Mouse (Mus musculus) stomach, embryonic 14.5 days (tissue): ENCODE data around the gene Gm20388. TPM values are rescaled to one million over a fixed set of nuclear protein-coding genes. Genes with fewer than 3 reads are reported as not detected.

ENCODE experiments used
- ATAC-seq: fragments of 200-750 bp; cut with Nextera tagmentation; 2 replicates; pipeline ENCODE4 v1.8.0; 2017; ENCODE audit warnings: low read depth, moderate TSS enrichment; ENCODE audit not compliant: insufficient number of reproducible peaks, insufficient read depth, low FRiP score
- H3K27ac ChIP-seq: fragments of 300-500 bp; sonication (generic); 2 replicates; pipeline ENCODE4 v1.5.1; 2014; ENCODE audit warnings: mild to moderate bottlenecking, low read length, moderate library complexity, mixed read lengths
- H3K27me3 ChIP-seq: fragments of 300-500 bp; sonication (generic); 2 replicates; pipeline ENCODE4 v1.6.1; 2014; ENCODE audit warnings: low read length, control low read depth, mixed read lengths; ENCODE audit not compliant: control insufficient read depth, insufficient read depth
- H3K36me3 ChIP-seq: fragments of 300-500 bp; sonication (generic); 2 replicates; pipeline ENCODE4 v1.6.1; 2014; ENCODE audit warnings: mild to moderate bottlenecking, control low read depth, low read length, moderate library complexity, mixed read lengths; ENCODE audit not compliant: control insufficient read depth, insufficient read depth
- H3K4me1 ChIP-seq: fragments of 300-500 bp; sonication (generic); 2 replicates; pipeline ENCODE4 v1.6.1; 2014; ENCODE audit warnings: low read length, control low read depth, mixed read lengths; ENCODE audit not compliant: control insufficient read depth, insufficient read depth
- H3K4me2 ChIP-seq: fragments of 300-500 bp; sonication (generic); replicated peaks from 2 replicates; pipeline ENCODE4 v1.6.1; 2014; ENCODE audit warnings: low read depth, low read length, control low read depth
- H3K4me3 ChIP-seq: fragments of 300-500 bp; sonication (generic); 2 replicates; pipeline ENCODE4 v1.5.1; 2014; ENCODE audit warnings: low read depth, low read length, control low read depth
- H3K9ac ChIP-seq: fragments of 300-500 bp; sonication (generic); replicated peaks from 2 replicates; pipeline ENCODE4 v1.6.1; 2014; ENCODE audit warnings: low read depth, mild to moderate bottlenecking, control low read depth, low read length, moderate library complexity, mixed read lengths
- H3K9me3 ChIP-seq: fragments of 300-500 bp; sonication (generic); 2 replicates; pipeline ENCODE4 v1.6.1; 2016; ENCODE audit warnings: low read depth, low read length, control low read depth; ENCODE audit not compliant: control insufficient read depth
- whole genome bisulfite sequencing: fragments of 180-500 bp; shearing (Covaris S2); extraction: QIAGEN DNeasy Blood & Tissue Kit; methylation state at CpG from one replicate; pipeline ENCODE4 v1.1.7; 2014; 5-methylcytosine and 5-hydroxymethylcytosine counted together
- polyA plus RNA-seq: library from polyadenylated mRNA; unstranded; fragments of >200 nt; fragmentation: Nextera tagmentation; extraction: Ambion mirVana; gene quantifications from 2 replicates; pipeline ENCODE4 v1.2.1, GENCODE M21; 2014

The Gm20388 gene
- polyA plus RNA-seq, 1 experiment from 2014 or later: 11.4 TPM

GRCm38 (mm10) chr8:120442306-120443003 lies 531.8 kb downstream of the Gm20388 start:
- H3K4me1 ChIP-seq: peaks cover 36% of the 10 kb centered on the region
- H3K27ac ChIP-seq: no peak overlapping the region
- WGBS: 42% methylated on average over 4 of the region's 4 CpGs
- no peak overlapping the region for H3K4me3 ChIP-seq
- peak; percentile 16; the same call in 1 of the 2 replicates for ATAC-seq
- no peak overlapping the region for H3K4me2 ChIP-seq
- H3K36me3 ChIP-seq: no peaks in the 10 kb centered on the region; the same call in 1 of the 2 replicates
- H3K27me3 ChIP-seq: no peaks in the 10 kb centered on the region
- H3K9ac ChIP-seq: no peak overlapping the region
- no peaks in the 10 kb centered on the region for H3K9me3 ChIP-seq

- WGBS: 32% methylated on average over 10 of the region's 10 CpGs
- Histone ChIP-seq H3K9me3 (no peaks in the 10 kb centered on the region), H3K9ac (no peak overlapping the region), H3K4me1 (peaks cover 31% of the 10 kb centered on the region), H3K27me3 (no peaks in the 10 kb centered on the region), H3K36me3 (no peaks in the 10 kb centered on the region; the same call in 1 of the 2 replicates), H3K27ac (no peak overlapping the region), H3K4me2 (no peak overlapping the region), H3K4me3 (no peak overlapping the region)
- ATAC-seq: no peak
These were observed 534.6 kb downstream of the Gm20388 start for GRCm38 (mm10) chr8:120445249-120445648.

DNA sequence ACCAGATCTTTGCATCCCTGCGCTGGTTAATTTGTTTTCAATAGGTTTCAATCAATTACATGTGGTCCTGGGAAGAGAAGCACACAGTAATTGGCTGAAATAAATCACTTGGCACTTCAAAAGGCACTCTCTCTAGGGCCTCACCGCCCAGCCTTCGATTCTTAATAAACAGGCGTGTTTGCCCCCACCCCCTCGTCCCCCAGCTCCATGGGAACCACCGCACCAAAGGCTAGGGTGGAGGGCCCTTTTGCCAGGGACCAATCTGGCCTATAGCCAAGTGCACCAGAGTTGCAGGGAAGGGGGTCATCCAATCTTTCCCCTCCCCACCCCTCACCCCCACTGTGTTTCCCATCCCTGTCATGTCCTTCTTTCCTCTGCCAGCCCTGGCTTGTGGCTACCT lies 537.5 kb downstream of the Gm20388 start:
- Histone ChIP-seq H3K27me3 (no peaks in the 10 kb centered on the region), H3K4me1 (peaks cover 14% of the 10 kb centered on the region)
- WGBS: 60% methylated on average over 6 of the region's 6 CpGs

DNA sequence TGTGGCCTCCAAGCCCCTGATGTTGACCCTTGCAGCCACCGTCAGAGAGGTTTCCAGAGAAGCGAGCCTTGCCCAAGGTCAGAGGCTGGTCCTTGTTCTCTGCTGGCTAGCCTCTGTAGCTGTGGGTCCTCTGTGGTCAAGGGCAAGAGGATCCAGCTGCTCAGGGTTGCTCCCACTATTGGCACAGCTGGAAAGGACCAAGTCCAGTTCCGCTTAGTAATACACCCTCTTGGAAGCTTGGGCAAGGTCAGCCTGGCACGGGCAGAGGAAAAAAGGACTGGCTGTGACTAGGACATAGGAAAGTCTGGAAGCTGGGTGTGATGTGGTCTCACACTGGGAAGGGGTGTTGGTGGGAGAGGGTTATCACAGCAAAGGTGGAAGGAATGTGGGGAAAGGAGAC lies 538.5 kb downstream of the Gm20388 start:
- H3K9me3 ChIP-seq: no peaks in the 10 kb centered on the region
- H3K27ac ChIP-seq: no peak overlapping the region
- no peak for ATAC-seq
- no peak overlapping the region for H3K4me2 ChIP-seq
- H3K4me3 ChIP-seq: no peak overlapping the region
- no peak overlapping the region for H3K9ac ChIP-seq
- H3K36me3 ChIP-seq: no peaks in the 10 kb centered on the region; the same call in 1 of the 2 replicates
- H3K4me1 ChIP-seq: peaks cover 14% of the 10 kb centered on the region
- 79% methylated on average over 4 of the region's 4 CpGs for WGBS
- no peaks in the 10 kb centered on the region for H3K27me3 ChIP-seq

More for the DNA sequence above, 537.5 kb downstream of the Gm20388 start:
- Histone ChIP-seq H3K4me3 (no peak overlapping the region), H3K9ac (no peak overlapping the region), H3K9me3 (no peaks in the 10 kb centered on the region), H3K4me2 (no peak overlapping the region), H3K36me3 (no peaks in the 10 kb centered on the region; the same call in 1 of the 2 replicates), H3K27ac (no peak overlapping the region)
- no peak for ATAC-seq

DNA sequence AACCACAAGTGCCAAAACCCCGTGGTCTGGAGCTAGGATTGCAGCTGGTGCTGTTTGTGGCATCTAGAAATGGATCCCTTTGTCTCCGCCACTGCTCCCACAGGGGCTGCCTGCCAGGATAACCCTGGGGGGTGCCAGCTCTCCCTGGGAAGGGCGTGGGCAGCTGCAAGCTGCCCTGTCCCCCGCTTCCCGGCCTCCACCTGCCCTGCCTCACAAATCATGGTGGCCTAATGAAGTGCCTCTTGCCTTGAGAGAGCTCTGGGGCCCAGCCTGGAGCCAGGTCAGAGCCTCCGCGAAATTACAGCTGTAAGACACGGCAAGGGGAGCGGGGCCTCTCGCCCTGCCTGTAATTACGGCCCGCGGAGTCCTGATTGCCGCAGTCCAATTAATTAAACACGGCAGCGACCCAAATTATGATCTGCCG lies 539.0 kb downstream of the Gm20388 start:
- peaks cover 13% of the 10 kb centered on the region for H3K4me1 ChIP-seq
- ATAC-seq: no peak
- 32% methylated on average over 17 of the region's 17 CpGs for WGBS
- no peak overlapping the region for H3K4me2 ChIP-seq
- no peak overlapping the region for H3K9ac ChIP-seq
- H3K4me3 ChIP-seq: no peak overlapping the region
- H3K27ac ChIP-seq: no peak overlapping the region
- no peaks in the 10 kb centered on the region for H3K9me3 ChIP-seq
- no peaks in the 10 kb centered on the region for H3K27me3 ChIP-seq
- H3K36me3 ChIP-seq: no peaks in the 10 kb centered on the region; the same call in 1 of the 2 replicates

DNA sequence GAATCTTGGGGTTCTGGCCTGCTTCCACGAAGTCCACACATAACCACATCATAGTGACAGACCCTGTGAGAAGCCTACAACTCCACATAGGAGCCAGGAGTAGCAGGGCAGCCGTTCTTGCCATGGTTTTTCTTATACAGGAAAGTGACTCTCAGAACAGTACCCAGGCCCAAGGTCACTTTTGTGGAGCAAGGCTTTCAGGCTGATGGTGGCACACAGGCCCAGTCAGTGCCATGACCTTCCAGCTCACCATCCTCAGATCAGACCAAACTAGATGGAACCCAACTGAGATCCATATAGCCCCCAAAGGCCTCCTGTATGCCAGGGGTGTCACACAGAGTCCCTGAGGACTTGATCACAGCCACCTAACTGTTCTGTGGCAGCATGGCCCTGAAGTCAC lies 541.5 kb downstream of the Gm20388 start:
- H3K27me3 ChIP-seq: no peaks in the 10 kb centered on the region
- no peak overlapping the region for H3K4me3 ChIP-seq
- no peak overlapping the region for H3K9ac ChIP-seq
- no peaks in the 10 kb centered on the region for H3K36me3 ChIP-seq
- peaks cover 31% of the 10 kb centered on the region for H3K4me1 ChIP-seq
- no peak overlapping the region for H3K4me2 ChIP-seq
- H3K27ac ChIP-seq: no peak overlapping the region
- no peak for ATAC-seq
- no peaks in the 10 kb centered on the region for H3K9me3 ChIP-seq
- WGBS: 83% methylated on average over 2 of the region's 2 CpGs

GRCm38 (mm10) chr8:120454404-120454803 lies 543.8 kb downstream of the Gm20388 start:
- 66% methylated on average over 6 of the region's 6 CpGs for WGBS
- H3K36me3 ChIP-seq: no peaks in the 10 kb centered on the region
- H3K9me3 ChIP-seq: no peaks in the 10 kb centered on the region
- H3K4me2 ChIP-seq: no peak overlapping the region
- no peak overlapping the region for H3K27ac ChIP-seq
- H3K4me3 ChIP-seq: no peak overlapping the region
- no peak; the same call in 1 of the 2 replicates for ATAC-seq
- H3K4me1 ChIP-seq: peaks cover 34% of the 10 kb centered on the region
- no peaks in the 10 kb centered on the region for H3K27me3 ChIP-seq
- H3K9ac ChIP-seq: no peak overlapping the region

DNA sequence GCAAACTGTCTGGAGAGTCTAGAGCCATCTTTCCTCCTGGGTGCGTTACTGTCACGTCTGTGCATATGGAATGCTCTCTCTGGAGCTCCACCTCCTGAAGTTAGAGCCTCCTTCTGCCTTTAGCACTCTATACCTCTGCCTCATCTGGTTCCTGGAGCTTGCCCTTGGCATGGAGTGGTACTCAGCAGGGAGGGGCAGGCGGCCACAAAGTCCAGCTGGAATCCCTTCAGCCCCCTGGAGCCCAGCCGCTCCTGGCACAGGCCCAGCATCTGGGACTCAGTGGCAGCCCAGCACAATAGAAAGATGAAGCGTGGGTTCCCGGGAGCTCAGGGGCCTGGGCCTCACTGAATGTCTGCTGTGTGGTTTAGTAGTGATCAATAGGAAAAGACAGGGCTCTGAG lies 549.7 kb downstream of the Gm20388 start:
- Histone ChIP-seq H3K27ac (no peak overlapping the region), H3K9ac (no peak overlapping the region), H3K4me3 (no peak overlapping the region), H3K9me3 (no peaks in the 10 kb centered on the region), H3K4me1 (peaks cover 64% of the 10 kb centered on the region), H3K27me3 (no peaks in the 10 kb centered on the region), H3K4me2 (no peak overlapping the region), H3K36me3 (no peaks in the 10 kb centered on the region)
- 46% methylated on average over 6 of the region's 6 CpGs for WGBS
- ATAC-seq: no peak
